Mouse (Mus musculus): ENCODE data around the gene Tmsb4x. TPM values are rescaled to one million over a fixed set of nuclear protein-coding genes. Genes with fewer than 3 reads are reported as not detected.

Gene Tmsb4x
- polyA plus RNA-seq, 1 experiment: 559 TPM

DNA sequence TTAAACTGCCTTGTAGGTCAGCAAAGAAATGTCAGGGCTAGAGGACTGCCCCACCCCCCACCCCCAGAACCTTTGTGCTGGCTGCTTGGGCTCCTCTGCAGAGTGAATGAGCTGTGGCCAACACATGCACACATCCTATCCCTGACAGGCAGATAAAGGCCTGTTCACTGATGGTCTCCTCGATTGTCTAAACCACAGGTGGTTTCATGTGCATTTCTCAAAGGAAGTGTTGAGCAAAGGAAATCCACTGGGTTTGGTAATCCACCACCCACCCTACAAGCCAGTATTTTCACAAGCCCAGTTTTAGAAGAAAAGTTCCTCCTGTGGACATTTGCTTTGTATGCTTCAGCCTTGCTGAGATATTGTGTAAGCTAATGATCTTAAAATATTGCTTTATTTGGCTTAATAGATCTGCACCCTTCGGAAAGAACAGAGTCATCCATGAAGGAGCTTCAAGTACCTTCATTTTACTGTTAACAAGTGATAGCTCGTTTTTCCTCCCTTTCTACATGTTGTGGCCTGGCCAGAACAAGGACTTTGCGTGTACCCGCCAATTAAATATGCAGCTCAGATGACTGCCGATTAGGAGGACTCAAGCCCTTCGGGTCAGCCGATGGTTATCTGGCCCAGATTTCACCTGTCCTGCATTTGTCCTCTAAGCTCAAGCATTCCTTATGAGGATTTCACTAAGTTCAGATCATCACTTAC, 3.1 kb downstream of the Tmsb4x start:
- Histone ChIP-seq H3K27me3 (ENCODE audit: control insufficient read depth, insufficient read depth, low read length, poor library complexity, severe bottlenecking) (no peaks in the 10 kb centered on the region), H3K36me3 (ENCODE audit: control insufficient read depth, insufficient read depth, low read length, poor library complexity, severe bottlenecking) (peaks cover 7% of the 10 kb centered on the region), H3K27ac (ENCODE audit: insufficient read depth, low read length) (no peak overlapping the region), H3K4me3 (ENCODE audit: low read depth, low read length) (no peak overlapping the region), H3K9me3 (replicated peaks; ENCODE audit: control insufficient read depth, insufficient read depth, low read length, poor library complexity, severe bottlenecking) (no peaks in the 10 kb centered on the region), H3K4me1 (ENCODE audit: control insufficient read depth, insufficient read depth, low read length) (no peaks in the 10 kb centered on the region), H3K9ac (ENCODE audit: low read depth, poor library complexity, severe bottlenecking) (no peak overlapping the region)
- no peak for TF ChIP-seq POLR2A (IDR thresholded peaks at IDR 0.05; ENCODE audit: insufficient read depth, low read length)
- TF ChIP-seq CTCF (IDR thresholded peaks at IDR 0.05; ENCODE audit: low read depth, low read length): no peak
- TF ChIP-seq EP300 (IDR thresholded peaks at IDR 0.05; ENCODE audit: insufficient read depth, low read depth, low read length): no peak

DNA sequence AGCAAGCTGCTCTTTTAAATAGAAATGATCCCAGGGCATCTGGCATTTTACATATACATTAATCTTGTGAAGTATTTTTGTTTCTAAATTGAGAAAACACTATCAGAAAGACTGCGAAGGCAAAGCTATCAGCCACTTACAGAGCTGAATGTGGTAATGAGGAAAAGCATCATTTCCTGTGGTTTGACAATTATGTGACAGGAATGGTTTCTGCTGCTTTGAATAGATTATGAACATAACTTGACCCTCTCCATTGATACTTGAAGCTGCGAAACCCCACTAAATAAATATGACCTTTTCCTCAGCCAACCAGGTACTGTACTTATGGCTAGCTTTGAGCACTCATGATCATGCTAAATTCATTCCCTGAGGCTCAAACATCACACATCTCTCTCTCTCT, 7.8 kb downstream of the Tmsb4x start:
- Histone ChIP-seq H3K9me3 (replicated peaks; ENCODE audit: control insufficient read depth, insufficient read depth, low read length, poor library complexity, severe bottlenecking) (no peaks in the 10 kb centered on the region), H3K9ac (ENCODE audit: low read depth, poor library complexity, severe bottlenecking) (no peak overlapping the region), H3K27me3 (ENCODE audit: control insufficient read depth, insufficient read depth, low read length, poor library complexity, severe bottlenecking) (no peaks in the 10 kb centered on the region), H3K27ac (ENCODE audit: insufficient read depth, low read length) (no peak overlapping the region), H3K36me3 (ENCODE audit: control insufficient read depth, insufficient read depth, low read length, poor library complexity, severe bottlenecking) (no peaks in the 10 kb centered on the region), H3K4me1 (ENCODE audit: control insufficient read depth, insufficient read depth, low read length) (no peaks in the 10 kb centered on the region), H3K4me3 (ENCODE audit: low read depth, low read length) (no peak overlapping the region)
- TF ChIP-seq POLR2A (IDR thresholded peaks at IDR 0.05; ENCODE audit: insufficient read depth, low read length) (no peak), CTCF (IDR thresholded peaks at IDR 0.05; ENCODE audit: low read depth, low read length) (no peak), EP300 (IDR thresholded peaks at IDR 0.05; ENCODE audit: insufficient read depth, low read depth, low read length) (no peak)

DNA sequence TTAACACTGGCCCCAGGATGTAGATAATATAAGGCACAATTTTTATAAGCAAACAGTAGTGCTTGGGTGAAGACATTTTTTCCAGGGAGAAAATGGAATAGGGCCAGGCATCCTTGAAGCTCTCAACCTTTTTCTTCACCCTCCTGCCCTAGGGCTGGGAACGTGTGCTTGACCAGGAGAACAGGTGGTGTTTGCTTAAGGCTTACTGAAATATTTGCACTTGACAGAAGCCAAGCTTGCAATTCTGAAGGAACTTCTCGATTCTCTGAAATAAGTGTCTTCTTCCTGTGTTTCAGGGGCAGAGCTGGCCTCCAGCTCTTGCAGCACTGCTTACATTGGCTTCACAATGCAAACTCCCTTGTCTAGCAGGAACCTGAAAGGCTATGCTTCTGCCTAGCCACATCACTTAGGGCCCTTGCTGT, 13.9 kb downstream of the Tmsb4x start:
- no peak overlapping the region for H3K27ac ChIP-seq (ENCODE audit: insufficient read depth, low read length)
- no peak overlapping the region for H3K9ac ChIP-seq (ENCODE audit: low read depth, poor library complexity, severe bottlenecking)
- TF ChIP-seq POLR2A (IDR thresholded peaks at IDR 0.05; ENCODE audit: insufficient read depth, low read length) (no peak), CTCF (IDR thresholded peaks at IDR 0.05; ENCODE audit: low read depth, low read length) (no peak), EP300 (IDR thresholded peaks at IDR 0.05; ENCODE audit: insufficient read depth, low read depth, low read length) (no peak)
- H3K27me3 ChIP-seq (ENCODE audit: control insufficient read depth, insufficient read depth, low read length, poor library complexity, severe bottlenecking): no peaks in the 10 kb centered on the region
- no peaks in the 10 kb centered on the region for H3K36me3 ChIP-seq (ENCODE audit: control insufficient read depth, insufficient read depth, low read length, poor library complexity, severe bottlenecking)
- H3K4me1 ChIP-seq (ENCODE audit: control insufficient read depth, insufficient read depth, low read length): no peaks in the 10 kb centered on the region
- H3K9me3 ChIP-seq (replicated peaks; ENCODE audit: control insufficient read depth, insufficient read depth, low read length, poor library complexity, severe bottlenecking): no peaks in the 10 kb centered on the region
- H3K4me3 ChIP-seq (ENCODE audit: low read depth, low read length): no peak overlapping the region

DNA sequence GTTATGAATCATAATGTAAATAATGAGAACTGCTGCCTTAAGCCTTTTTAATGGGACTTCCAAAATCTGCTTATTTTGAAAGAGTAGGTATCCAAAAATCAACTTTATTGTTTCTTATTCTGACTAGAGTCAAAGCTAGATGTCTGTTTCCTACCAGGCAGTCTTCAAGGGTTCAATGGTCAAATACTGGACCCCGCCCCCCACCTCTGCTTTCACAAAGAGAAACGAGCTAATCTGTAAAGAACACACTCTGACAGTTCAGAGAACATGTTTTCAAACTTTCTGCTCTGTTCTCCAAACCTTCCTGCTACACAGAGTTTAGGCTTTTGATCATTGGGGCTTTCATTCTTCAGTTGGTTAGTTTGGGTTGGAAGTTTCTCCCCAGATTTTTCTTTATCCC, 22.8 kb downstream of the Tmsb4x start:
- no peak overlapping the region for H3K4me3 ChIP-seq (ENCODE audit: low read depth, low read length)

DNA sequence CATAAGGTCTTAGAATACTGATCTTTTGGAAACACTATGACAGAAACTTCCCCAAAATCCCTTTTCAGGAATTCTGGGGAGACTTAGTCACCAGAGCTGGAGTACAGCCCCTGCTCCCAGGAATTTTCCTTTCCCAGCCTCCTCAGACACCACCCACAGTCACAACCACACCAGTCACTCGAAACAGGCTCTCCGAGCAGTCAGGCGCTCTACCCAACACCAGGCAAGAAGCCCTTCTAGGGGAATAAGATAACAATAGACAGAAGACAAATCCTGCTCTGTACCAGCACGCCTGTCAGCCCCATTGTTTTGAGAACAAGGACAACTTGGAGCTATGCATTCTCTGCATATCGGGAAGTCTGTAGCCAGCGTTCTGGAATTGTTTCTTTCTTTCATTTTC, 25.6 kb downstream of the Tmsb4x start:
- no peak overlapping the region for H3K9ac ChIP-seq (ENCODE audit: low read depth, poor library complexity, severe bottlenecking)
- H3K27ac ChIP-seq (ENCODE audit: insufficient read depth, low read length): no peak overlapping the region
- H3K4me3 ChIP-seq (ENCODE audit: low read depth, low read length): no peak overlapping the region
- TF ChIP-seq CTCF (IDR thresholded peaks at IDR 0.05; ENCODE audit: low read depth, low read length): no peak
- H3K9me3 ChIP-seq (replicated peaks; ENCODE audit: control insufficient read depth, insufficient read depth, low read length, poor library complexity, severe bottlenecking): no peaks in the 10 kb centered on the region
- peaks cover 2% of the 10 kb centered on the region for H3K4me1 ChIP-seq (ENCODE audit: control insufficient read depth, insufficient read depth, low read length)
- H3K36me3 ChIP-seq (ENCODE audit: control insufficient read depth, insufficient read depth, low read length, poor library complexity, severe bottlenecking): no peaks in the 10 kb centered on the region
- H3K27me3 ChIP-seq (ENCODE audit: control insufficient read depth, insufficient read depth, low read length, poor library complexity, severe bottlenecking): no peaks in the 10 kb centered on the region

More for the DNA sequence above, 22.8 kb downstream of the Tmsb4x start:
- no peaks in the 10 kb centered on the region for H3K27me3 ChIP-seq (ENCODE audit: control insufficient read depth, insufficient read depth, low read length, poor library complexity, severe bottlenecking)
- H3K9me3 ChIP-seq (replicated peaks; ENCODE audit: control insufficient read depth, insufficient read depth, low read length, poor library complexity, severe bottlenecking): no peaks in the 10 kb centered on the region
- H3K9ac ChIP-seq (ENCODE audit: low read depth, poor library complexity, severe bottlenecking): no peak overlapping the region
- H3K27ac ChIP-seq (ENCODE audit: insufficient read depth, low read length): no peak overlapping the region
- TF ChIP-seq CTCF (IDR thresholded peaks at IDR 0.05; ENCODE audit: low read depth, low read length): no peak
- TF ChIP-seq POLR2A (IDR thresholded peaks at IDR 0.05; ENCODE audit: insufficient read depth, low read length): no peak
- no peak for TF ChIP-seq EP300 (IDR thresholded peaks at IDR 0.05; ENCODE audit: insufficient read depth, low read depth, low read length)
- H3K4me1 ChIP-seq (ENCODE audit: control insufficient read depth, insufficient read depth, low read length): peaks cover 2% of the 10 kb centered on the region
- H3K36me3 ChIP-seq (ENCODE audit: control insufficient read depth, insufficient read depth, low read length, poor library complexity, severe bottlenecking): no peaks in the 10 kb centered on the region

DNA sequence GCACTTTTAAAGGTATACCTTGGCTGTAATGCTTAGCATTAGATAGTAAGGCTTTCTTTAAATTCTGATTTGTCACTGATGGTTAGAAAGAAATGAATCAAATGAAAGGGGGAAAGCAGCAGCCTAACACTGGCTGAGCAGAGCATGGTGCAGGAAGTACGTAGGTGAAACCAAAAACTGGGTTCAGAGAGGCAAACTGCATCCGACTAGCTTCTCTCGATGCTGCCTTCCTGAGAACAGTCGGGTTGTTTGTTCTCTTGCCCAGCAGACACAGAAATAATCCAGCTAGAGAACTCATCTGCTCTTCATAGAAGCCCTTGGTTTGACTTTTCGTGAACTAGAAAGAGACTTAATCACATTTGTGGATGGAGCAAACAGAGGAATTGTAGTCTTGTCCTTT, 26.7 kb downstream of the Tmsb4x start:
- no peak overlapping the region for H3K4me3 ChIP-seq (ENCODE audit: low read depth, low read length)
- TF ChIP-seq POLR2A (IDR thresholded peaks at IDR 0.05; ENCODE audit: insufficient read depth, low read length) (no peak), EP300 (IDR thresholded peaks at IDR 0.05; ENCODE audit: insufficient read depth, low read depth, low read length) (no peak)
- no peak overlapping the region for H3K27ac ChIP-seq (ENCODE audit: insufficient read depth, low read length)
- H3K36me3 ChIP-seq (ENCODE audit: control insufficient read depth, insufficient read depth, low read length, poor library complexity, severe bottlenecking): no peaks in the 10 kb centered on the region
- H3K4me1 ChIP-seq (ENCODE audit: control insufficient read depth, insufficient read depth, low read length): peaks cover 2% of the 10 kb centered on the region
- no peaks in the 10 kb centered on the region for H3K9me3 ChIP-seq (replicated peaks; ENCODE audit: control insufficient read depth, insufficient read depth, low read length, poor library complexity, severe bottlenecking)
- H3K27me3 ChIP-seq (ENCODE audit: control insufficient read depth, insufficient read depth, low read length, poor library complexity, severe bottlenecking): no peaks in the 10 kb centered on the region
- no peak overlapping the region for H3K9ac ChIP-seq (ENCODE audit: low read depth, poor library complexity, severe bottlenecking)

Data from ES-Bruce4 (cell line).